Mouse (Mus musculus): ENCODE data around the gene Colec11. TPM values are rescaled to one million over a fixed set of nuclear protein-coding genes. Genes with fewer than 3 reads are reported as not detected.

Gene Colec11
- polyA plus RNA-seq, 1 experiment from 2014 or later = not detected

DNA sequence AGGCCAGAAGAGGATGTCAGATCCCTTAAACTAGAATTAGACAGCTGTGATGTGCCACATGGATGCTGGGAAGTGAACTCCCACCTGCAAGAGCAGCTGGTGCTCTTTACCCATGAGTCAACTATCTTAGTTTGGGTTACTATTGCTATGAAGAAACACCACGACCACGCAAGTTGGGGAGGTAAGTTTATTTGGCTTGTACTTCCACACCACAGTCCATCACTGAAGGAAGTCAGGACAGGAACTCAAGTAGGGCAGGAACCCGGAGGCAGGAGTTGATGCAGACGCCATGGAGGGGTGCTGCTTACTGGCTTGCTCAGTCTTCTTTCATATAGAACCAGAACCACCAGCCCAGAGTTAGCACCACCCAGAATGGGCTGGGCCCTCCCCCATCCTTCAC is 3.9 kb upstream of the Colec11 start:
- Histone ChIP-seq H3K9me3 (no peaks in the 10 kb centered on the region), H3K4me2 (no peak overlapping the region), H3K9ac (no peak overlapping the region), H3K4me3 (no peak overlapping the region), H3K36me3 (peaks cover 43% of the 10 kb centered on the region), H3K27ac (no peak overlapping the region), H3K27me3 (no peaks in the 10 kb centered on the region), H3K4me1 (0 out of 2 replicates have a peak, but pooled peaks cover 5% of the 10 kb centered on the region)
- ATAC-seq (ENCODE audit: insufficient number of reproducible peaks, insufficient read depth, low FRiP score, low TSS enrichment, low read depth) = no peak
- WGBS = 67% methylated on average over 4 of the region's 4 CpGs

DNA sequence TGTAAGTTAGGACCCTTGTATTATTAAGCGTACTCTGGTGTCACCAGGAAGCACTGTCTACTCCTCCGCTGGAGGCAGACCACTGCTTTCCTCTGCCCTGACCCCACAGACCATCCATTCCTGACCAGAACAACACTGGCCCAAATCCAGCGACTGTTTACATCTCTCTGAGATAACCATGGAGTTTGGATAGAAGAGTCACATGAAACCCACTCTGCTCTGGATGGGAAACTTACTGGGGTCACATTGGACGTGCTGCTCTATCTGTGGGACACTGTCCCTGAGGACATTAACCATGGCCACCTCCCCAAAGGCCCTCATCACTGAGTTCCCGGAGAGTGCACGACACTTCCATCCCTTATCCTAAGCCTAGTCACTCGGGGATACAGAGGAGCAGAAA is 2.2 kb upstream of the Colec11 start:
- Histone ChIP-seq H3K4me2 (no peak overlapping the region), H3K4me3 (no peak overlapping the region), H3K4me1 (0 out of 2 replicates have a peak, but pooled peaks cover 13% of the 10 kb centered on the region), H3K9me3 (no peaks in the 10 kb centered on the region), H3K27me3 (no peaks in the 10 kb centered on the region), H3K9ac (no peak overlapping the region), H3K36me3 (peaks cover 26% of the 10 kb centered on the region), H3K27ac (no peak overlapping the region)
- 82% methylated on average over 7 of the region's 7 CpGs for WGBS
- no peak for ATAC-seq (ENCODE audit: insufficient number of reproducible peaks, insufficient read depth, low FRiP score, low TSS enrichment, low read depth)

DNA sequence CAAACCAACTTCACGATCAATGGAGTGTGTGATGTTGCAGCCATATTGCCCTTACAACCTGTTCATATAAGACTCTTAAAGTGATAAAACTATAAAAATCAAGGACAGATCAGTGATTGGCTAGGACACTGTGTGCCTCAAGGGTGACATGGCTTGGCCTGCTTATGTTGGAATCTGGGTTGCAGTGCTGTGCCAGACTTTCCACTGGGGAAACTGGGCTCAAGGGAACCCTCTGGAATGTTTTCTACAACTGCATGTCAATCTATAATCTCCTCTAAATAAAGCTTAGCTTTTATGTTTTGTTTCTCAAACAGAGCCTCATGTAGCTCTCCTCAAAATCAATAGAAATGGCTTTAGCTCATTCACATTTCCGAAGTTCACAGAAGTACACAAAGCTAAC is 1.1 kb upstream of the Colec11 start:
- H3K4me1 ChIP-seq = 0 out of 2 replicates have a peak, but pooled peaks cover 13% of the 10 kb centered on the region
- ATAC-seq (ENCODE audit: insufficient number of reproducible peaks, insufficient read depth, low FRiP score, low TSS enrichment, low read depth) = no peak

DNA sequence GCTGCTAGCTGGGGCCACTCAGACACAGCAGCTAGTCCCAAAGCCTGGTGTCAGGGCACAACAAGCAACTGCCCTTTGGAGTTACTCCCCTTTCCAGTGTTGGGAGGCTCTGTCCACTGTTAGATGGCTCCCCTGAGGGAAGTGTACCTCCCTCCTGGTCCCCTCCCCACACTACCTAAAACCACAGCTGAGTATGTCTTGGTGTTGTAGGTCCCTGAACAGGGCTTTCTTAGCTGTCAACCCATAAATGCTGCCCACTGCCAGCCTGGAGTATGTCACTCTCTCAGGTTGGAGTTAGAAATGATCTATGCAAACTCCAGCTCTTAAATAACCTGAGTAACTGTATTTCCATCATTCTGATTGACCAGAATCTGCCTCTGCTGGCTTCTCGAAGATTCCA is 536 bp downstream of the Colec11 start:
- H3K4me3 ChIP-seq = no peak overlapping the region
- WGBS = 62% methylated on average over 1 of the region's 1 CpGs
- H3K4me1 ChIP-seq = 0 out of 2 replicates have a peak, but pooled peaks cover 13% of the 10 kb centered on the region
- no peak overlapping the region for H3K4me2 ChIP-seq
- ATAC-seq (ENCODE audit: insufficient number of reproducible peaks, insufficient read depth, low FRiP score, low TSS enrichment, low read depth) = no peak
- H3K27me3 ChIP-seq = no peaks in the 10 kb centered on the region
- H3K9me3 ChIP-seq = no peaks in the 10 kb centered on the region
- H3K27ac ChIP-seq = no peak overlapping the region
- H3K36me3 ChIP-seq = no peaks in the 10 kb centered on the region
- H3K9ac ChIP-seq = no peak overlapping the region

More for the DNA sequence above, 1.1 kb upstream of the Colec11 start:
- Histone ChIP-seq H3K9me3 (no peaks in the 10 kb centered on the region), H3K27ac (no peak overlapping the region), H3K4me2 (no peak overlapping the region), H3K9ac (no peak overlapping the region), H3K27me3 (no peaks in the 10 kb centered on the region), H3K4me3 (no peak overlapping the region), H3K36me3 (peaks cover 14% of the 10 kb centered on the region)
- WGBS = 85% methylated on average over 2 of the region's 2 CpGs

DNA sequence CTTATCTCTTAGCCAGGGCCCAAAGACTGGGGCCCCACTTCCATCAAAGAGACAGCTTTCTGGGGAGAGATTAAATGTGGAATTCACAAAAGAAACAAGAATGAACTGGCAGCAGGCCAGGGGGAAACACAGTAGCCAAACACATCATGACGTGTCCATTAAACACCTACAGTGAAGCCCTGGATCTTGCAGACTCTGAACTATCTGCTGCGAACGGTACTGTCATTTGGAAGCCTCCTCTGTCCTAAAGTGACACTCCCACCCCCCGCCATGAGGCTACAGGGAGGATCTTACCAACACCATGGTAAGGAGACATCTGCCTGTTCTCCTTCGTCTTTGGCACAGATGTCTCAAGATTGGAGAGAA is 1.0 kb downstream of the Colec11 start:
- H3K9ac ChIP-seq = no peak overlapping the region
- no peak overlapping the region for H3K4me2 ChIP-seq
- H3K27me3 ChIP-seq = no peaks in the 10 kb centered on the region
- ATAC-seq (ENCODE audit: insufficient number of reproducible peaks, insufficient read depth, low FRiP score, low TSS enrichment, low read depth) = no peak
- 50% methylated on average over 5 of the region's 5 CpGs for WGBS
- no peaks in the 10 kb centered on the region for H3K36me3 ChIP-seq
- H3K27ac ChIP-seq = no peak overlapping the region
- H3K4me1 ChIP-seq = 0 out of 2 replicates have a peak, but pooled peaks cover 13% of the 10 kb centered on the region
- H3K4me3 ChIP-seq = no peak overlapping the region
- no peaks in the 10 kb centered on the region for H3K9me3 ChIP-seq

DNA sequence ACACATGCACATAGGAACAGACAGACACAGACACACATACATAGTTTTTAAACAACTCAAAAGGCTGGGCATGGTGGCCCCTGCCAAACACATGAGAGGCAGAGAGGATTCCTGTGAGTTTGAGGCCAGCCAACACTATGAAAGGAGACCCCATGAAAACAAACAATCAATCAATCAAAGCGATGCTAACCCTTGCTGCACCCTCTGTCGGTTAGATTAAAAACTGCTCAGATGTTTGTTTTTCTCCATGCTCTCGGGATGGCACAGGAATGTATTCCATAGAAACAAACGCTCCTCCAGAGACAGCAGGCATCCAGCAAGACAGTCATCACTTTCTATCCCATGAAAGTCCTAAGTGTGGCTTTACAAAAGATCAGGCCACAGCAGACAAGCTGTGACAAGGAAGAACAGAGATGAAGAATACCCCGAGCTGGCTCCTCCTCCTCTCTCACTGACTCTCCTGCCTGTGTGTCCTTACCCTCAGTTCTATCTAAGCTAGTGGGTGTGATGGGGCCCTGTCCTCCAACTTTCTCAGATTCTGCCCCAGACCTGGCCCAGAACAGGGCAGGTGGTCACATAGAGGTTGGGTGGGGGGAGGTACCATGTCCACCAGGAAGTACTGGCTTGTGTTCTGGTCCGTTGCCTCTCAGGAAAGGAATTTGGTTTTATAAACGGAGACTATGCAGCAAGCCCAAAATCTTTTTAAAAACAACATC is 1.6 kb downstream of the Colec11 start:
- Histone ChIP-seq H3K4me3 (no peak overlapping the region), H3K9me3 (no peaks in the 10 kb centered on the region), H3K27me3 (no peaks in the 10 kb centered on the region), H3K4me1 (0 out of 2 replicates have a peak, but pooled peaks cover 13% of the 10 kb centered on the region), H3K9ac (0 out of 2 replicates have a peak overlapping the region, but pooled peaks have one; percentile 6), H3K27ac (no peak overlapping the region), H3K36me3 (no peaks in the 10 kb centered on the region), H3K4me2 (no peak overlapping the region)
- ATAC-seq (ENCODE audit: insufficient number of reproducible peaks, insufficient read depth, low FRiP score, low TSS enrichment, low read depth) = peak; percentile 53; the same call in 1 of the 2 replicates
- WGBS = 30% methylated on average over 7 of the region's 7 CpGs

DNA sequence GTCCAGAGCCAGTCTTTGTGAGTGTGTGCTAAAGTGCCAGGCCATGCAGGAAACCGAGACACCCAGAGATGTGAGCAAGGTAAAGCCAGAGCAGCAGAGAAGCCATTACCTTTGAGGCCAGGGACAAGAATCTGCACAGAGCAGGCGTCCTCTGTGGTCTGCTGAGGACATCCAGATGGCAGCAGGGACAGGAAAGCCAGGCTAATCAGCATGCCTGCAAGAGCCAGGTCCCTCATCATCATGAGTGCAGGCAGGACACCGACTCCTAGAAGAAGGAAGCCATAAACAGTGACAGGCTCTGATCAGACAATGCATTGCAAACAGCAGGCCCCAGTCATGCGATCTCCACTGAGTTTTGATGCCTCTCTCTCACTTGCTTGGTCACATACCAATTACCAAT is 5.9 kb downstream of the Colec11 start:
- Histone ChIP-seq H3K9me3 (no peaks in the 10 kb centered on the region), H3K4me2 (no peak overlapping the region), H3K27me3 (no peaks in the 10 kb centered on the region), H3K36me3 (no peaks in the 10 kb centered on the region), H3K4me1 (0 out of 2 replicates have a peak, but pooled peaks cover 10% of the 10 kb centered on the region), H3K27ac (no peak overlapping the region), H3K4me3 (no peak overlapping the region), H3K9ac (no peak overlapping the region)
- ATAC-seq (ENCODE audit: insufficient number of reproducible peaks, insufficient read depth, low FRiP score, low TSS enrichment, low read depth) = no peak
- 71% methylated on average over 4 of the region's 4 CpGs for WGBS

DNA sequence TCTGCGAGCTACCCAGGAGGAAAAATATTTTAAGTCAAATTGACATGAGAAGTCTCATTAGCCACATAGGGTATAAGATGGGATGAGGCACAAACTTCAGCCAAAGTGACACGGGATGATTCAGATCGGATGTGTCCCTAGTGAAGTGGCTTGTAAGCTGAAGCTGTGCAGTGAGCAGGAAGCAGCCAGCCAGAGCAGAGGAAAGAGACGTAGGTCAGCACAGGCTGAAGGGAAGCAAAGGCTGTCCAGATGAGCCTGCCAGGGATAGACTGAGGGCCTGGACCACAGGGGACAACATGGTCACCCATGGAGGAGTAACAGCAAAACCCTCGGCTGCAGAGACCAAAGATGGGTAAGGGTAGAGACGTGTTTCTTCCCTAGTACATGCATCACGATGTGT is 8.8 kb downstream of the Colec11 start:
- Histone ChIP-seq H3K4me1 (no peaks in the 10 kb centered on the region), H3K9ac (no peak overlapping the region), H3K36me3 (no peaks in the 10 kb centered on the region), H3K27ac (no peak overlapping the region), H3K4me2 (no peak overlapping the region), H3K9me3 (no peaks in the 10 kb centered on the region), H3K4me3 (no peak overlapping the region), H3K27me3 (no peaks in the 10 kb centered on the region)
- ATAC-seq (ENCODE audit: insufficient number of reproducible peaks, insufficient read depth, low FRiP score, low TSS enrichment, low read depth) = no peak
- 70% methylated on average over 7 of the region's 7 CpGs for WGBS

DNA sequence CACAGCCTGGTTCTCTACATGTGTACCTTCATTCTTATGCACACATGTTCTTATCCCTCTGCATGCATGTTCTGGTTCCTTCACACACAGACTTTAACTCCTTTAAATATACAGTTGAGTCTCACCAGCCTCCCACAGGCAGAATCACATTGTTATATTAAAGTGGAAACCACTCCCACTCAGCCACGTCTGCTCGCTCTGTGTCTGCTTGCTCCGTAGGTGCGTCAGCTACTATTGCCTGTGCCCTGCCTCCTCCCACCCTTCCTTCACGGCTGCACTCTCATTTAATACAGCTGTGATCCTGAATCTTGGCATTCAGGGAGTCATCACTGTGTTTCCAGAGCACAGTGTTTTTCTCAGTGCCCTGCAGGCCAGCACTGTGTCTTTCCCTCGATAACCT is 10.8 kb downstream of the Colec11 start:
- no peak for ATAC-seq (ENCODE audit: insufficient number of reproducible peaks, insufficient read depth, low FRiP score, low TSS enrichment, low read depth)
- Histone ChIP-seq H3K27ac (no peak overlapping the region), H3K27me3 (no peaks in the 10 kb centered on the region), H3K9me3 (no peaks in the 10 kb centered on the region), H3K36me3 (no peaks in the 10 kb centered on the region), H3K4me2 (no peak overlapping the region), H3K4me1 (peaks cover 11% of the 10 kb centered on the region), H3K4me3 (no peak overlapping the region), H3K9ac (no peak overlapping the region)
- 40% methylated on average over 6 of the region's 6 CpGs for WGBS

DNA sequence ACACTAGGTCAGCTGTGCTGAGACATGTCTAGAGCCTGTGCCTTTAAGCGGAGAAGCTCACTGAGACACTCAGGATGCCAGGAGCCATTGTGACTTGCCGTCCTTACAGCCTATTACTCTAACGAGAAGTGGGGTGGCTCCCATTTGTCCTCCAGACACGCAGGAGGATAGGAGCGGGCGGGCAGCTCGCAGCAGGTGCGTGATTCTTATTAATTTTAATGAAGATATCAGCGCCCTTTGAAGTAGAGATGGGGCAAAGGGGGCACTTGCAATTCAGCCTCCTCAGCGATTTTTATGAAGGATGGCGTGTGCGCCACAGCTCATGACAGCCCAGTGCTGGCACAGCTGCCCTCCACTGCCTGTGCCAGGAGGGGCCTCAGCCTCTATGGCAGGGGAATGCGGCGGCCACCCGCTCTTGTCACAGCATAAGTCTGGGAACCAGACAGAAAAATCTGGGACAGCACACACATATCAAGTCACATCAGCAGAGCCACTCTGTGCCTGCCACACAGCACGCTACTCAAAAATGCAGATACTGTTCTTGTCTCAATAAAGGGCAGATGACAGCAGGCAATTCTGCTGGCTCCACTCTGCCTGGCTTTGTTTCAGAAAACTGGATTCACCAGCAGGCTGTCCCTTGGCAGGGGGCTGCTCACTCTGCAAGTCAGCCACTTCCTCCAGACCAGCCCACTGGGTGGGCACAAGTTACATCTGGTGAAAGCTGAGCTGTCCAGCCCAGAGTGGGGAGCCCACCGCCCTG is 15.5 kb downstream of the Colec11 start:
- Histone ChIP-seq H3K4me2 (no peak overlapping the region), H3K9ac (no peak overlapping the region), H3K4me3 (no peak overlapping the region), H3K36me3 (no peaks in the 10 kb centered on the region), H3K27ac (no peak overlapping the region), H3K4me1 (peaks cover 13% of the 10 kb centered on the region), H3K9me3 (no peaks in the 10 kb centered on the region), H3K27me3 (no peaks in the 10 kb centered on the region)
- WGBS = 54% methylated on average over 17 of the region's 17 CpGs
- ATAC-seq (ENCODE audit: insufficient number of reproducible peaks, insufficient read depth, low FRiP score, low TSS enrichment, low read depth) = no peak; the same call in 1 of the 2 replicates

DNA sequence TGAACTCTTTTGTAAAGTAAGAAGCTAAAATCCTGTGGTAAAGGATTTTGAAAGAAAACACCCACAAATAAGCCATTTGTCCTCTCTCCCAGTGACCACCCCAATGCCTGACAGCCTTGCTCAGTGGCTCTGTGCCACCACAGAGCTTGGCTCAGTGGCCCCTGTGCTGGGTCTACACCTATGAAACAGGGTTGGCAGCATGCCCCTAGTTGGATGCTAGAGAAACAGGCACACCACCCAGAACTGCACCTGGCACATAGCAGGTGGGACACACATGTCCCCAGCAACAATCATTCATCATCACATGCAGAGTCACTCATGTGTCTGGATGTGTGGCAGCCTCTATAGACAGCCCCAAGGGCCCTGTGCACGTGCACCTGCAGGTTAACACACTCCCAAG is 19.7 kb downstream of the Colec11 start:
- Histone ChIP-seq H3K4me2 (no peak overlapping the region), H3K4me3 (no peak overlapping the region), H3K9ac (no peak overlapping the region), H3K27me3 (no peaks in the 10 kb centered on the region), H3K9me3 (no peaks in the 10 kb centered on the region), H3K36me3 (no peaks in the 10 kb centered on the region), H3K27ac (no peak overlapping the region), H3K4me1 (peaks cover 13% of the 10 kb centered on the region)
- 59% methylated on average over 1 of the region's 1 CpGs for WGBS
- no peak for ATAC-seq (ENCODE audit: insufficient number of reproducible peaks, insufficient read depth, low FRiP score, low TSS enrichment, low read depth)

DNA sequence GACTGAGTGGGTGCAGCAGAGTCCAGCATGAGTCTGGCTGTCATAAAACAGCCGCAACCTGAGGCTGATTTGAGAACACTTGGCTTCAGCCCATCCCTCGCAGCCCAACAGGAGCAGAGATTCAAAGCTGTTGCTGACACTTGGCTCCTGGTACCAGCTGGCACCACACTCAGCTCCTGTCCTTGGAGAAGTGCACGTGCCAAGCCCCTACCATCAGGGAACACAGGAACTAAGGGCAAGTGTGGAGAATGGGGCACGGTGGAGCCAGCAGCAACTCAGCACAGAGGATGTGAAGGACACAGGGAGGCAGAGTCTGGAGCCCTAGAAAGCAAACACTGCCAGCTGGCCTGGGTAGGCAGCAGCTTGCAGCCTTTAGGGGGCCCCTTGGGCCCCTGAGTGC is 20.9 kb downstream of the Colec11 start:
- Histone ChIP-seq H3K36me3 (no peaks in the 10 kb centered on the region), H3K27ac (no peak overlapping the region), H3K4me3 (no peak overlapping the region), H3K4me2 (no peak overlapping the region), H3K9ac (no peak overlapping the region), H3K27me3 (no peaks in the 10 kb centered on the region), H3K9me3 (no peaks in the 10 kb centered on the region), H3K4me1 (0 out of 2 replicates have a peak, but pooled peaks cover under 1% of the 10 kb centered on the region)
- 26% methylated on average over 4 of the region's 4 CpGs for whole genome bisulfite sequencing
- ATAC-seq (ENCODE audit: insufficient number of reproducible peaks, insufficient read depth, low FRiP score, low TSS enrichment, low read depth) = no peak

Data from embryonic facial prominence, embryonic 13.5 days (tissue).